Mouse (Mus musculus) hindbrain, embryonic 11.5 days (tissue): Measurements from ENCODE around the gene Myo16. TPM values are rescaled to one million over a fixed set of nuclear protein-coding genes. Genes with fewer than 3 reads are reported as not detected.

Source experiments
- ATAC-seq: fragments of 200-750 bp; cut with Nextera tagmentation; 2 replicates; pipeline ENCODE4 v1.8.0; 2017; ENCODE audit warnings: mild to moderate bottlenecking, moderate TSS enrichment, moderate library complexity; ENCODE audit not compliant: low FRiP score
- DNase-seq: peaks from one replicate; pipeline ENCODE4 v3.0.0-alpha.2; 2015; ENCODE audit warnings: low spot score
- H3K27ac ChIP-seq: fragments of 300-500 bp; sonication (generic); 2 replicates; pipeline ENCODE4 v1.5.1; 2014; ENCODE audit warnings: mild to moderate bottlenecking, low read depth, low read length
- H3K27me3 ChIP-seq: fragments of 300-500 bp; sonication (generic); 2 replicates; pipeline ENCODE4 v1.6.1; 2014; ENCODE audit warnings: mild to moderate bottlenecking, low read length, moderate library complexity, mixed read lengths; ENCODE audit not compliant: control insufficient read depth, insufficient read depth
- H3K36me3 ChIP-seq: fragments of 300-500 bp; sonication (generic); 2 replicates; pipeline ENCODE4 v1.6.1; 2014; ENCODE audit warnings: mild to moderate bottlenecking, low read length, moderate library complexity, mixed read lengths; ENCODE audit not compliant: control insufficient read depth, insufficient read depth
- H3K4me1 ChIP-seq: fragments of 300-500 bp; sonication (generic); replicated peaks from 2 replicates; pipeline ENCODE4 v1.6.1; 2014; ENCODE audit warnings: low read length, mixed read lengths; ENCODE audit not compliant: control insufficient read depth, insufficient read depth
- H3K4me2 ChIP-seq: fragments of 300-500 bp; sonication (generic); replicated peaks from 2 replicates; pipeline ENCODE4 v1.6.1; 2014; ENCODE audit warnings: mild to moderate bottlenecking, low read depth, low read length
- H3K4me3 ChIP-seq: fragments of 300-500 bp; sonication (generic); 2 replicates; pipeline ENCODE4 v1.5.1; 2014; ENCODE audit warnings: low read depth, low read length
- H3K9ac ChIP-seq: fragments of 300-500 bp; sonication (generic); 2 replicates; pipeline ENCODE4 v1.6.1; 2014; ENCODE audit warnings: low read depth, low read length
- H3K9me3 ChIP-seq: fragments of 300-500 bp; sonication (generic); 2 replicates; pipeline ENCODE4 v1.6.1; 2016; ENCODE audit warnings: low read length; ENCODE audit not compliant: control insufficient read depth
- WGBS: fragments of 180-500 bp; shearing (Covaris S2); extraction: QIAGEN DNeasy Blood & Tissue Kit; methylation state at CpG from one replicate; pipeline ENCODE4 v1.1.7; 2014; 5-methylcytosine and 5-hydroxymethylcytosine counted together
- polyA plus RNA-seq: library from polyadenylated mRNA; unstranded; fragments of >200 nt; fragmentation: Nextera tagmentation; extraction: Ambion mirVana; gene quantifications from 2 replicates; pipeline ENCODE4 v1.2.1, GENCODE M21; 2014

The Myo16 gene
- polyA plus RNA-seq, 1 experiment from 2014 or later: 5.5 TPM

- Histone ChIP-seq H3K9ac (no peak overlapping the region), H3K27ac (no peak overlapping the region), H3K4me1 (no peaks in the 10 kb centered on the region), H3K4me2 (no peak overlapping the region), H3K9me3 (no peaks in the 10 kb centered on the region), H3K4me3 (no peak overlapping the region), H3K27me3 (no peaks in the 10 kb centered on the region), H3K36me3 (no peaks in the 10 kb centered on the region)
- DNase-seq (no peak), ATAC-seq (no peak)
- WGBS: 90% methylated on average over 10 of the region's 10 CpGs
Measured at GRCm38 (mm10) chr8:10575244-10575643, 421.5 kb downstream of the Myo16 start.

- DNase-seq: peak; percentile 45
- WGBS: 35% methylated on average over 10 of the region's 14 CpGs
- Histone ChIP-seq H3K4me2 (no peak overlapping the region), H3K27me3 (no peaks in the 10 kb centered on the region), H3K9me3 (no peaks in the 10 kb centered on the region), H3K27ac (no peak overlapping the region), H3K4me3 (no peak overlapping the region), H3K9ac (no peak overlapping the region), H3K4me1 (no peaks in the 10 kb centered on the region), H3K36me3 (no peaks in the 10 kb centered on the region)
- ATAC-seq: no peak
Measured at GRCm38 (mm10) chr8:10586956-10587744, 433.4 kb downstream of the Myo16 start.

- no peak overlapping the region for H3K9ac ChIP-seq
Measured at GRCm38 (mm10) chr8:10589422-10589933, 435.8 kb downstream of the Myo16 start.

GRCm38 (mm10) chr8:10592917-10593316 lies 439.2 kb downstream of the Myo16 start:
- 92% methylated on average over 6 of the region's 6 CpGs for WGBS
- no peaks in the 10 kb centered on the region for H3K4me1 ChIP-seq
- H3K27ac ChIP-seq: no peak overlapping the region
- H3K9me3 ChIP-seq: no peaks in the 10 kb centered on the region
- H3K9ac ChIP-seq: no peak overlapping the region
- ATAC-seq (no peak), DNase-seq (no peak)
- no peak overlapping the region for H3K4me2 ChIP-seq
- H3K27me3 ChIP-seq: no peaks in the 10 kb centered on the region
- no peaks in the 10 kb centered on the region for H3K36me3 ChIP-seq
- H3K4me3 ChIP-seq: no peak overlapping the region

More at GRCm38 (mm10) chr8:10589422-10589933, 435.8 kb downstream of the Myo16 start:
- ATAC-seq (no peak), DNase-seq (no peak)
- Histone ChIP-seq H3K27me3 (no peaks in the 10 kb centered on the region), H3K4me1 (no peaks in the 10 kb centered on the region), H3K4me3 (no peak overlapping the region), H3K27ac (no peak overlapping the region), H3K9me3 (no peaks in the 10 kb centered on the region), H3K36me3 (no peaks in the 10 kb centered on the region), H3K4me2 (no peak overlapping the region)
- 89% methylated on average over 11 of the region's 11 CpGs for WGBS

GRCm38 (mm10) chr8:10596353-10596752 lies 442.6 kb downstream of the Myo16 start:
- no peak for DNase-seq
- WGBS: 83% methylated on average over 3 of the region's 3 CpGs
- H3K4me1 ChIP-seq: no peaks in the 10 kb centered on the region

GRCm38 (mm10) chr8:10597595-10597994 lies 443.9 kb downstream of the Myo16 start:
- no peak overlapping the region for H3K4me2 ChIP-seq
- H3K9ac ChIP-seq: no peak overlapping the region
- no peak overlapping the region for H3K27ac ChIP-seq
- H3K9me3 ChIP-seq: no peaks in the 10 kb centered on the region
- no peaks in the 10 kb centered on the region for H3K36me3 ChIP-seq
- no peak for ATAC-seq
- 85% methylated on average over 5 of the region's 5 CpGs for WGBS
- no peak overlapping the region for H3K4me3 ChIP-seq
- DNase-seq: no peak
- no peaks in the 10 kb centered on the region for H3K27me3 ChIP-seq
- H3K4me1 ChIP-seq: no peaks in the 10 kb centered on the region

More at GRCm38 (mm10) chr8:10596353-10596752, 442.6 kb downstream of the Myo16 start:
- Histone ChIP-seq H3K9ac (no peak overlapping the region), H3K27ac (no peak overlapping the region), H3K9me3 (no peaks in the 10 kb centered on the region), H3K27me3 (no peaks in the 10 kb centered on the region), H3K4me3 (no peak overlapping the region), H3K4me2 (no peak overlapping the region), H3K36me3 (no peaks in the 10 kb centered on the region)
- ATAC-seq: no peak

- 85% methylated on average over 5 of the region's 5 CpGs for WGBS
- no peaks in the 10 kb centered on the region for H3K27me3 ChIP-seq
- H3K9ac ChIP-seq: no peak overlapping the region
- 0 out of 2 replicates have a peak, but pooled peaks cover under 1% of the 10 kb centered on the region for H3K4me1 ChIP-seq
- no peak overlapping the region for H3K4me2 ChIP-seq
- H3K4me3 ChIP-seq: no peak overlapping the region
- no peaks in the 10 kb centered on the region for H3K36me3 ChIP-seq
- no peak overlapping the region for H3K27ac ChIP-seq
- H3K9me3 ChIP-seq: no peaks in the 10 kb centered on the region
- ATAC-seq (no peak), DNase-seq (no peak)
Measured at GRCm38 (mm10) chr8:10598889-10599288, 445.2 kb downstream of the Myo16 start.

GRCm38 (mm10) chr8:10606028-10606815 lies 452.5 kb downstream of the Myo16 start:
- no peak overlapping the region for H3K27ac ChIP-seq
- H3K36me3 ChIP-seq: no peaks in the 10 kb centered on the region
- ATAC-seq: no peak
- no peak overlapping the region for H3K4me2 ChIP-seq
- WGBS: 57% methylated on average over 12 of the region's 12 CpGs
- no peak overlapping the region for H3K4me3 ChIP-seq
- no peaks in the 10 kb centered on the region for H3K27me3 ChIP-seq
- no peak overlapping the region for H3K9ac ChIP-seq
- H3K4me1 ChIP-seq: 0 out of 2 replicates have a peak, but pooled peaks cover 3% of the 10 kb centered on the region
- no peak for DNase-seq
- H3K9me3 ChIP-seq: no peaks in the 10 kb centered on the region
